Comparison of ENCODE assay signal across 24 mouse cellular contexts in the genomic region with DNA sequence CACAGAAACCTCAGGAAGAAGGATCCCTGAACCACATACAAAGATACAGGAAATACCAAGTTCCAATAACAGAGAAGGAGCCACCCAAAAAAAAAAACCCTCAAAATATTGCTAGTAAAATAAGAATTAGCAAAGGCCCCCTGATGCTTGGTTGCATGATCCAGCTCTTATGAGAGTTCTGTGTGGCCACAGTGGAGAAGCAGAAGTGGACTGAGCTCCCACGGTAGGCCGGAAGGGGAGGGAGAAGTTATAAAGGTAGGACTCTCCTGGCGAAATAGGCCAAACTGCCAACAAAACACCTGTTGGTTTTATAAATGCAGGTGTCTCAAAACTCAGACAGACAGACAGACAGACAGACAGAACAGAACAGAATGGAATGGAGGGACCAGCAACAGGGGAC. TPM values are rescaled to one million over a fixed set of nuclear protein-coding genes. Genes with fewer than 3 reads are reported as not detected.
DNase-seq lines count a peak whose midpoint lies in the region; ATAC-seq lines count a peak whose summit lies in the region.
"Had no signal": no experiment of that assay in that cellular context is flagged by ENCODE, and none has a peak within 500 bp of the region (broad histone marks: within the 10 kb centered on the region; RNA-seq: fewer than 3 reads in every experiment).

No protein-coding gene starts in this region.

- intact Hi-C loops in heart, postnatal 14 days (cut with DNase I) = no loop called here

- 75% methylated on average over 3 of the region's 3 CpGs for WGBS in midbrain, embryonic 16.5 days

- H3K4me1 ChIP-seq in midbrain, embryonic 16.5 days (ENCODE audit: control insufficient read depth, insufficient read depth, low read length) = peaks cover 2% of the 10 kb centered on the region; the same call in 1 of the 2 replicates
- H3K4me1 ChIP-seq: forebrain, embryonic 15.5 days had no signal

- H3K27me3 ChIP-seq in midbrain, embryonic 16.5 days (ENCODE audit: control insufficient read depth, insufficient read depth, low read depth, low read length) = no peaks in the 10 kb centered on the region
- H3K27me3 ChIP-seq: CH12.LX; embryonic facial prominence, embryonic 12.5 days; forebrain, embryonic 13.5 days; forebrain, embryonic 15.5 days had no signal

- no peak overlapping the region for H3K4me3 ChIP-seq in midbrain, embryonic 16.5 days (ENCODE audit: low read depth, low read length)
- H3K4me3 ChIP-seq: embryonic facial prominence, embryonic 10.5 days; embryonic facial prominence, embryonic 12.5 days; forebrain, embryonic 13.5 days; forebrain, embryonic 15.5 days had no signal

- peak; percentile 54; the same call in 1 of the 2 replicates for ATAC-seq in megakaryocyte progenitor cell, adult 5-6 weeks (replicated peaks; ENCODE audit: poor library complexity)
- no peak for ATAC-seq in midbrain, embryonic 16.5 days
- ATAC-seq: activated CD4-positive, CD25-positive, alpha-beta regulatory T cell, adult 4 months; CD4-positive, CD25-positive, alpha-beta regulatory T cell, adult 4 months; forebrain, embryonic 13.5 days; forebrain, embryonic 15.5 days; forebrain, postnatal 0 days; Patski had no signal

- no peak overlapping the region for H3K4me2 ChIP-seq in midbrain, embryonic 16.5 days (ENCODE audit: low read length)
- H3K4me2 ChIP-seq: embryonic facial prominence, embryonic 12.5 days; forebrain, embryonic 13.5 days; forebrain, embryonic 15.5 days had no signal

- no peak overlapping the region for H3K27ac ChIP-seq in midbrain, embryonic 16.5 days (ENCODE audit: low read length)
- H3K27ac ChIP-seq: embryonic facial prominence, embryonic 10.5 days; embryonic facial prominence, embryonic 12.5 days; forebrain, embryonic 13.5 days; forebrain, embryonic 15.5 days had no signal

- DNase-seq in heart, adult 11 months = peak; percentile 16
- no peak for DNase-seq in heart, postnatal 14 days
- DNase-seq in cerebellum, postnatal 36 days = no peak
- DNase-seq: adrenal gland, adult 8-10 months; adrenal gland, postnatal 14 days; adrenal gland, postnatal 36 days; B cell, adult 2 months; cerebellum, adult 11-12 months; cerebellum, adult 2 months; cerebellum, adult 9-10 months; cerebellum, postnatal 10 days; cerebellum, postnatal 25 days; forebrain, postnatal 0 days had no signal

- H3K36me3 ChIP-seq in midbrain, embryonic 16.5 days (ENCODE audit: control insufficient read depth, insufficient read depth, low read length) = no peaks in the 10 kb centered on the region
- H3K36me3 ChIP-seq: embryonic facial prominence, embryonic 10.5 days; embryonic facial prominence, embryonic 12.5 days; forebrain, embryonic 15.5 days; G1E had no signal

- H3K9me3 ChIP-seq in midbrain, embryonic 16.5 days (replicated peaks; ENCODE audit: control insufficient read depth, low read length, poor library complexity, severe bottlenecking) = no peaks in the 10 kb centered on the region
- H3K9me3 ChIP-seq: embryonic facial prominence, embryonic 10.5 days; embryonic facial prominence, embryonic 12.5 days; forebrain, embryonic 13.5 days; forebrain, embryonic 15.5 days; G1E had no signal

- H3K9ac ChIP-seq in midbrain, embryonic 16.5 days (ENCODE audit: low read depth, low read length) = no peak overlapping the region
- H3K9ac ChIP-seq: embryonic facial prominence, embryonic 12.5 days; forebrain, embryonic 13.5 days; forebrain, embryonic 15.5 days; forebrain, postnatal 0 days had no signal

RNA-seq across cellular contexts. Expression of gene Nap1l1, which starts 13.1 kb away (rescaled TPM):
- total RNA-seq in heart, postnatal 14 days (2021) = 10 to 100 TPM; 59.7 to 65.9 TPM
- total RNA-seq in megakaryocyte progenitor cell, adult 5-6 weeks (2015) = 651 and 679 TPM in 2 replicates
- 565 and 710 TPM in 2 replicates for total RNA-seq in megakaryocyte progenitor cell, adult 5-6 weeks (2017)
- 163 and 179 TPM in 2 replicates for polyA plus RNA-seq in midbrain, embryonic 16.5 days (2015; fragmentation: Nextera tagmentation; extraction: Ambion mirVana)

RNA-seq across cellular contexts. Expression of gene Phlda1, which starts 46.2 kb away (rescaled TPM):
- 10 to 100 TPM; 20.3 to 22.3 TPM for total RNA-seq in heart, postnatal 14 days (2021)
- total RNA-seq in megakaryocyte progenitor cell, adult 5-6 weeks (2015) = 2.1 and 3.7 TPM in 2 replicates
- 0.10 and 0.33 TPM in 2 replicates for total RNA-seq in megakaryocyte progenitor cell, adult 5-6 weeks (2017)
- 30.8 and 30.9 TPM in 2 replicates for polyA plus RNA-seq in midbrain, embryonic 16.5 days (2015; fragmentation: Nextera tagmentation; extraction: Ambion mirVana)

Comparison
In these comparisons a context has a peak if more than half of its experiments do, and no peak if none do; other contexts are left out.
1. RNA of gene Nap1l1, which starts 13.1 kb away (total RNA-seq): 565 to 710 TPM in megakaryocyte progenitor cell, adult 5-6 weeks; 59.7 to 65.9 TPM in heart, postnatal 14 days; every median in the first group is over 4 times any median in the second.
2. RNA of gene Phlda1, which starts 46.2 kb away (total RNA-seq): 20.3 to 22.3 TPM in heart, postnatal 14 days; 0.10 to 3.7 TPM in megakaryocyte progenitor cell, adult 5-6 weeks; every median in the first group is over 4 times any median in the second.